Mouse (Mus musculus): Measurements from ENCODE around the gene Slc35e4.
"Not testable (repeated sequence)": the region's sequence is repeated elsewhere in the genome, so short reads cannot be mapped to it uniquely, and the experiment has no call there.

Gene Slc35e4

DNA sequence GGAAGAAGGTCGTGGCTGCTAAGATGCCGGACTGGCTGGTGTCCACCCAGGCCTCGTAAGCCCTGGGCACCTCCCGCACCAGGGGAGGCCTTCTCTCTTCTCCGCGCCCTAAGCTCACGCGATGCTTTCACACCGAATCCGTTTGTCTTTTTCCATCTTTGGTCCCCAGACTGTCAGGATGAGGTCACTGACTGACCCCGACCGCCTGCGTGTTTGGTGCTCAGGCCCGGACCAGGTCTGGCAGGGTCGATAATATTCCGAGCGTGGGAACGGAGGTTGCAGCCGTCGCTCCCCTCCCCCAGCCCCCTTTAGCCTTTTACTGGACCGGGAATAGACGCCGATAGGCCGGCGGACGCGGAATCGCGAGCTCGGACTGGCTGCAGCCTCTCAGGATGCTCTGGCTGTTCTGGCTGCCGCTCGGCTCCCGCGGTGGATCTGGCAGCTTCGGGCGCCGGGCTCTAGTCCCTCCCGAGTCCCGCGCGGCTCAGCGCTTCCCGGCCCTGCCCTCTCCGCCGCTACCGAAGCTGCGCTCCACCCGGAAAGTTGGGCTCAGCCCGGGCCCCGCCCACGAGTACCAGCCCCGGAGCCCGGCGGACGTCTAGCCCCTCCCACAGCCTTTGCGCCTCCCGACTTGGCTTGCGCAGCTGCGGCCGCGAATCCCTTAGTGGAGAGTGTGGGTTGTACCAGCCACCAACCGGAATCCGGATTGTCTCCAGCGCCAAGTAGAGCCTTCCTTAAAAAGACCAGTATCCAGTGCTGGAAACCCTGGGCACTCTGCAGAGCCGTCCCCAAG lies 952 bp downstream of the Slc35e4 start:
- DNase-seq = peak; percentile 91

DNA sequence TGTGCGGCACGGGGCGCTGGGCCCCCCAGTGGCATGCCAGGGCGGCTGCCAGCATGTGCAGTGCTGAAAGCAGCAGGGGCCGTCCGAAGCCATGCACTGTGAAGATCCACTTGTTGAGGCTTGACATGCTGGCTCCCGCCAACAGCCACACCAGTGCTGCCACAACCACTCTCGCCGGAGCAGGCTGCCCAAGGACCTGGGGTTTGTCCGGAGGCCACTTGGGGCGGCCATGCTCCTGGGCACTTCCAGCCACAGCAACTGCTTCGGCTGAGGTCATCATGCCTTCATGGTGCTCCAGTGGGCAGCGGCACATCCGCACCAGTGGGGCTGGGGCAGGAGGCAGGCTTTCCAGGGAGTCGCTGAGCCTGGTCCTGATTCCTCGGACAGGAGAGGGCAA lies 1.6 kb downstream of the Slc35e4 start:
- DNase-seq = peak; percentile 62

DNA sequence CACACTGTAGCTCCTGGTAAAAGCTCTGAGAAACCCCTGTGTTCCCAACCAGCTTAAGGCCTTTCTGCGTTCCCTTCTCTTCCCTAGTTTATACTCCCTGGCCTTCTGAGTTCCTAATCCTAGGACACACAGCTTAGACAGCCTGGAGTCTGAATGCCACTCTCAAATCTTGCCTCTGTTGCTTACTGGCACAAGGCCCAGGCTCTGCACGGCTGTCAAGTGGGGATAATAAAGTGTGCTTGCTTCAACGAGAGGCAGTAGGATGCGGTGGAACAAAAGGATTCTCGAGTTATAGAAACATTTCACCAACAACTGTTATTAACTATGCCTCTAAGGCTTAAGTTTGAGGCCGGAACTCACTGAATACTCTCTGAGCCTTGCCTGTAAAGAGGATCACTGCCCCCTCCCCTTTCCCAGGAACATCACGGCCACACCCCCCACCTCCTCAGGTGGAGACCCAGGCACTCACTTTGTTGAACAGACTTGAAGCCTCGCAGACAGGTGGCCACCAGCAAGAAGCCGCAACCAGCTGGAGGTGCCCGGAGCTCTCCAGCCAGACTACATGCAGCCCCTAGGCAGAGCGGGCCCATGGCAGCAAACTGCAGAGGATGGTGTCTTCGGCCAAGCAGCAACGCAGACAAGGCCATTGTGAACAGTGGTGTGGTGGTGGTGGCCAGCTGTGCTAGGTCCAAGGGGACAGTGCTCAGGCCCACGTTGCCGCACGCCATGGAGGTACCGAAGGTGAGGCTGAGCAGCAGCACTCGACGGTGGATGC lies 2.2 kb downstream of the Slc35e4 start:
- peak; percentile 62 for DNase-seq

DNA sequence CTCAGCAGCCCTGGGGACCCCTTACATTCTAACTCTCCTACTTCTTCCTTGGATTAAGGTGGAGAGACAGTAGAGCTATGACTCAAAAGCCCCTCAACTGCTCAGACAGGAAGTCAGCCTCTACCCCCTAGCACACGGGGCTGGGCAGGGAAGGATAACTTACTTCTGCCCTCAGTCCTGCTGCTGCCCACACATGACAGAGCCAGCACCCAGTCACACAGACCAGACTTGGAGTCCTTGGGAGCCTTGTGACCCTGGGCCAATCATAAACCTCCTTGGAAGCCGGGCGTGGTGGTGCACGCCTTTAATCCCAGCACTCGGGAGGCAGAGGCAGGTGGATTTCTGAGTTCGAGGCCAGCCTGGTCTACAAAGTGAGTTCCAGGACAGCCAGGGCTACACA lies 3.0 kb downstream of the Slc35e4 start:
- DNase-seq = not testable (repeated sequence)

DNA sequence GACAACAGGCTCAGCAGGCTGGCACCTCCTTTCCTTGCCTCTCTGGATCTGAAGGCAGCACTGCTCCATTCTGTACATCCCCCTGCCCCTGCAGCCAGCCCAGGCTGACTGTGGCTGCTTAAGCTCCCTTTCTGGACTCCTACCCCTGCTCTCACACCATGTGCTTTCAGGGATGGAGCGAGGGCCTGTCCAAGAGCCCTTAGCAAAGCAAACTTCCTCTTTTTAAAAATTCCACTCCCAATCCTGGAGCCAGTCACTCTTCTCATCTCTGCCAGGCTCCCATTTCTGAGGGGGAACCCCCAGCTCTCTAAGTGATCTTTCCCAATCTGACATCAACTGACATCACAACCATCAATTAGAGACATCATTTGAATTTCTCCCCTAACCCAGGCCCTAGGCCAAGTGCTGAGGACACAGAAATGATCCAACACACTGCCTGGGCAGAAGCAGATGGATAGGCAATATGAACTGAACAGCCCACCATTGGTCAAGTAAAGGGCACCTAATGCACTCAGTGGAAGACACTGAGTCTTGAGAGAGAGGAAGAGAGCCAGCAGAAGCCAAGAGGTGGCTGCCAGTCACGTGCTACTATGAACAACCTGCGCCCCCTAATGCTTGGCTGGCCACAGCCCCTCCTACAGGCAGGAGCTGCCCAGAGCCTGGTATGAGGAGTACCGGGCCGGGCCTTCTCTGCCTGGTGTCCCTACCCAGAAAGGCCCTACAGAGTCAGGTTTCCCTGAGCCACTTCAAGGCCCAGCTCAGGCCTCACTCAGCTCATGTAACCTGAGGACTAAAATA lies 3.8 kb downstream of the Slc35e4 start:
- DNase-seq = no peak

DNA sequence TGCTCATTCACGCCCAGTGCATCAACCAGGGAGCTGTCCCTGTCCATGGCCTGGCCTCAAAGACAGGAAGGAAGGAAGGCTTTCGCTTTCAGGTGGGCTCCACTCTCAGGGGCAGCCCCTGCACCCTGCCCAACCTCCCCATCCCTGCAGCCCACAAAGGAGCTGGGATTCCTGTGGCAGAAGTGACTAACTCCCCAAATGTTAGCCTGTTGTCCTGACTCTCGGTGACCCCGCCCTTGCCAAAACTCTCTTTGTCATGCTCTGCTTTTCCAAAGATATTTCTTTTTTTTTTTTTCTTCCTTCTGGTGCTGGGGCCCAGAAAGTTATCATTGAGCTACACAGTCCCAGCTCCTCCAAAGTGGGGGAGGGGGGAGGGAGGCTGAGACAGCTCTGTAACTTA lies 5.2 kb downstream of the Slc35e4 start:
- DNase-seq = no peak

DNA sequence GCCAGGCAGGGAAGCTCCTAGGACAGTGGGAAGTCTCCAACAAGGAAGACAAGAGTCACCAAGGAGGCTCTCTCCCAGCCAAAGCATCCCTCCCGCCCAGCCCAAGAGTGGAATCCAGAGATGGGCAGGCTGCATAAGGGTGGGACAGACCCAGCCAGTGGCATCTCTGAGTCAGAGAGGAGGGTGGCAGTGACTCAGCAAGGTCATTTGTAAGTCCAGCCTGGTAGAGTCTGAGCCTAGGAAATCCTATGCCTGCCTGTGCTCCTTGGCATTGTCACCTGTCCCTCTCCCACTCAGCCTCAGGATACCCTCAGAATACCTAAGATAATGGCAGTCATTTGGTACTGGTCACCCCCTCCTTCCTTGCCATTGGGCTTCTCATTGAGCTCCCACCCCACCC lies 9.0 kb downstream of the Slc35e4 start:
- DNase-seq = no peak

DNA sequence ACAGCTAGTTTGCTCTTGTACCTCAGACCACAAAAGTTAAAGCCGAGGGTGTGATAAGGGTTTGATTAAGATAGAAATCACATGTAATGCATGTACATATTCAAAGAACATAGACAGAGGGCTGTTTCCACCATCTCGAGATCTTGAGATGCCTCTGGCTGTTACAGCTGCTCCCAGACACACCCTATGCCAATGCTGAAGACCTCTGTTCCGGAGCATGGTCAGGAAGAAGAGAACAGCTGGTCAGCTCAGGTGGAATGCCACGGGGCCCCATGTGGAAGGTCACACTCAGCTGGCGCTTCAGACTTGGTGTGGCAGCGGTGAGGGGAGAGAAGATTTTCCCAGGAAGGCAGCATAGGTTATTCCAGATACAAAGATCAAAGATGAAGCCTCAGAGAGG lies 9.8 kb downstream of the Slc35e4 start:
- DNase-seq = no peak

DNA sequence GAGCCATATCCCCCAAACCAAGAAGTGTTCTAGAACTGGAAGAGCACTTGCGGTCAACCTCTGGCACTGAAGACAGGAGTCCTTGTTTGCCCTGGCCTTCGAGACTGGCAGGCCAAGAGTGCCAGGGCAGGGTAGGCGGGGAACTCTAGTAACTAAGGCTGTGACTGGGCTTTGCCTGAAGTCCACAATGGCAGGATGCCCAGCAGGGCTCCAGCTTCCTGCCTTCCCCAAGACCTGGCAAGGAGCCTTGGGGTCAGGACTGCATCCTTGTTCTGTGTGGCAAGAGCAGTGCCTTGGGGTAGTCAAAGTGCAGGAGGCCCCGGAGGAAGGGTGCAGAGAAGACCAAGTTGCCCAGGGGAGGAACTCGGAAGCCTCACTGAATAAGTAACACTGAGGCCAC lies 11.4 kb downstream of the Slc35e4 start:
- DNase-seq = no peak

DNA sequence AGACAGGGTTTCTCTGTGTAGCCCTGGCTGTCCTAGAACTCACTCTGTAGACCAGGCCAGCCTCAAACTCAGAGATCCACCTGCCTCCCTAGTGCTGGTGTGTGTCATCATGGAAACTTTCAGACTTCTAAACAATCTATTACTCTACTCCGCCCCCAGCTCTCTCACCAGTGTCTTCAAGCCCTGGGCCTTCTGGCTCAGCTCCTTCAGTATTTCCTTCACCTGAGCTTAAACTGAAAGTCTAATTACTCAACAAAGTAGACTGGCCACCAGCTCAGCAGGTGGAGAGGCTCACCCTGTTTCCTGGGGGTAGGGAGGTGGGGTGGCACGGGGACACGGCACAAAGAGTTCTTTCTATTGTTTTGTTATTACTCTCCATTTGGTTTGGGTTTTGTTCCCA lies 11.9 kb downstream of the Slc35e4 start:
- no peak for DNase-seq

DNA sequence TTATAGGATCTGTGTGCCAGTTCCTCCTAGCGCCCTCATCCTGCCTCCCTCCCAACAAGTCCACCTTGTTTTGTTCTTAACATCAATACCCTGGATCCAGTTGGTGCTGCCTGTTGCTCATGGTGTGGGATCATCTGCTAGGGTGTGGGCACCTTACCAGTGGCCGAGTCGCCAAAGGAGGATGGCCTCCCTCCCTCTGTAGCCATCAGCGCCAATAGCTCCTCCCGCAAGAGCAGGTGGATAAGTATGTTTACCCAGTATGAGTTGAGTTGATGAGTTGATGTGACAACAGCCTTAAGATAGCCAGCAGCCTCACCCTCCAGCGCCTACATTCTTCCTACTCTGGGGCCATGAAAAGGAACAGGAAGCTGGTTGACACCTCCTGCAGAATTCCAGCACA lies 14.2 kb downstream of the Slc35e4 start:
- DNase-seq = no peak

DNA sequence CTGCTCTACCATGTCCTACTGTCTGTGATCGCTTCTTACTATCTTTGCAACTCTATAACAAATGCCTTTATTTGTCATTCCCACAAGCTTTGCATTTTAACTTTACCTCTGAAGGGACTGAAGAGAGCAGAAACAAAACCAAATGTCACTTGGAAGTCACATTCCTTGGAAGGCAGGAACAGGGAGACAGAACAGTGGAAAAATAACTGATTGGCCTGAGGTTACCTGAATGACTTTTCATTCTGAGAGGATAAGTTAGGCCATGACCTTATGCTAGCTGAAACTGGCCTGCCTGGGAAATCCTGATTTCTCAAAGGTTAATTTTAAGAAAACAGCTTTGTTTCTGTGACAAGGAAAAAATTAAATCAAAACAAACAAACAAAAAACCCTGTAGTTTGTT lies 18.5 kb downstream of the Slc35e4 start:
- DNase-seq = no peak

DNA sequence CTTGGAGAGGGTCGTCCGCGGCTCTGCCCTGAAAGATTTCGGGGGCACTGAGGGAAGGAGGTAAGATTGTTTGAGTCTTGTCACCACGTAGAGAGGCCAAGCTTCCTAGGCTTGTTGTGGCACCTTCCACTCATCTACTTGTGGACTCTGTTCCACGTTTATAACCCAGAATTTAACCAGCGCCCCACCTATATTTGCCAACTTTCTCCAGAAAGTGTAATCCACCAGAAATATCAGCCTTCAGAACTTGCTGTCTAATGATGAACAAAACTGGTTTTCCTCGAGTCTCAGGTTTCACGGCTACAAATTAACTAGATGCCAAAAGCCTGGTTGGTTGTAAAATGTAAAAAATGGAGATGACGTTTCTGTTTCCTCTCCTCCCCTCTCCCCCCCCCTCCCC lies 19.0 kb downstream of the Slc35e4 start:
- no peak for DNase-seq

DNA sequence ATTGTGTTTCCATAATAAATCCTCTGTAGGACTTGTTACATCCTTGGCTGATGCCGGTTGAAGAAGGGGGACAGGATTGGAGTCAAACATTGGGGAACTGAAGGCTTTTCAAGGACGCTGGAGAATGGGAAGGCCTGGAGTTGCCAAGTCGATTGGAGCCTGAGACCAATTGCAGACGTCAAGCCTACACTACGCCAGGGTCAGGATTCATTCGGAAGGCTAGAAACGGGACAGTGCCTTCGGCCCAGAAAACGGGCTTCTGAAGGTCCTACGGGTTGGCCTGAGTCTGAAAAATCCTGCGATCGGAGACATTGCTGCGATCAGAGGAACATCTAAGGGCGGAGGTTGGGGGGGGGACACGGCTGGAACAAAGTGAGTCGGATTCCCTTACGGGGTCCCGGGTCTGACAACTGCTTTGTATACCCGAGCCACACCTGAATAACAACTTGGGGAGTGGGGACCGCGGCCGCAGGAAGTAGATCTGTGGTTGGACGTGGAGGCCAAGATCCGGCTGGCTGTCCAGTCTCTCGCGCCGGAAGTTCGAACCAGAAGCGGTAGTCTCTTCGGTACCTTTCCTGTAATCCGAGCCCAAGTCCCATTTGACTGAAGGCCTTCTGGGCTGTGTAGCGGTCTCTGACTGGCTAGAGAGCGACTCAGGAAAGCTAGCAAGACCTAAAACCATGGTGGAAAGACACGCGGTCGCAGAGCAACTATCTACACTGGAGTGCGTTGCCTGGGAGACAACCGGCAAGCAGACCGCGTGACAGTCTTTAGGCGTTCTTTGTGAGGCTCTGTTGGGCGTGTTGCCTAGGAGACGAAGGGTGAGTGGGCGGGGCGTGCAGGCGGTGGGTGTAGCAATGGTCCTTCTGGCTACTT lies 19.8 kb downstream of the Slc35e4 start, which contains the start of the genes 4921536K21Rik and Dusp18:
TSS of gene 4921536K21Rik (minus strand) at position 693 of the 876 bp plus-strand sequence.
TSS of gene Dusp18 (plus strand) at position 835 of the 876 bp plus-strand sequence.
- peak; percentile 66 for DNase-seq

DNA sequence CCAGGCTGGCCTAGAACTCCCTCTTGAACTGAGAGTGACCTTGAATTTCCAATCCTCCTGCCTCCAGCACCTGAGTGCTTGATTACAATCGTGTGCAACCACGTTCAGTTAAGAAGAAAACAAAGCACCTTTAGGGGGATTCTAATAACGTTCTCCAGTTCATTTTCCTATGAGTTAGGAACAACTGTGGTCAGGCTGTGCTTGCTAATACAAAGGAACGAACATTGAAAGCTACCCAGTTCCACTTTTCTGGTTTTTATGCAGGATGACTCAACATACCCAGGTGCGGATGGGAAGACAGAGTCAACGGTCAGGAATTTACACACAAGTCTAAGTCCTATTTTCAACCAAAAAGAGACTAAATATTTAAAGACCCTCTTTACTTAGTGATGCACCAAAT lies 20.5 kb downstream of the Slc35e4 start:
- DNase-seq = no peak

DNA sequence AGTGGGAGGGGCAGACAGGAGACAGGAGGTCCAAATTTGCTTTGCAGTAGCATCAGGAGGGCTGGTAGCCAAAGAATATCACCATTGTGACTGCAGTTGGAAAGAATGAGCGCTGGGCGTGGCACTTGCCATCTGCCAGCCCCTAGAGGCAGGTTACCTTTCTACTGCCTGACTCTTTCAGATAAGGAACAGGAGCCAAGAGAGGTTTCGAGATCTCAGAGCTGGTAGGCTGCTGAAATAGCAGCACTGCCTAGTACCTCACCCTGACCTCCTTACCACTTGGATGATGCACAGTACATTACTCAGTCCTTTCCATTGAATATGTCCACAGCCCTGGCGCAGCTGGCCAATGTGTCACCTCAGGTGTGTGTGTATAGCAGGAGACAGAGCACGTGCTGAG lies 27.1 kb downstream of the Slc35e4 start:
- DNase-seq = no peak

DNA sequence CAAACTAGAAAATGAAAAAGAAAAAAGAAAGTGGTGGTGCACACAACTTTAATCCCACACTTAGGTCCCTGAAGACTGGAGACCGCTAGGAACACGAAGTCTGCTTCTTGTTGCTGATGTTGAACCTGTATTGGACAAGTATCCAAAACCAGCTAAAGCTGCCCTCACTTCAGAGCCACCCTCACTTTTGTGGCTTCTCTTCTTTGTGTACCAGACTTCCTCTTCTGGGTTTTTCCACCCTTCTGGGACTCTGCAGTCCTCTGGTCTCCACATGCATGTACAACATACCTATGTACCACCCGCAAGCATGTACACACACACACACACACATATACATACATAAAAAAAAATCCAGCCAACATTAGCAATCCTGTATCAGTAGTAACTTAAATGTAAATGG lies 30.8 kb downstream of the Slc35e4 start:
- DNase-seq = no peak

DNA sequence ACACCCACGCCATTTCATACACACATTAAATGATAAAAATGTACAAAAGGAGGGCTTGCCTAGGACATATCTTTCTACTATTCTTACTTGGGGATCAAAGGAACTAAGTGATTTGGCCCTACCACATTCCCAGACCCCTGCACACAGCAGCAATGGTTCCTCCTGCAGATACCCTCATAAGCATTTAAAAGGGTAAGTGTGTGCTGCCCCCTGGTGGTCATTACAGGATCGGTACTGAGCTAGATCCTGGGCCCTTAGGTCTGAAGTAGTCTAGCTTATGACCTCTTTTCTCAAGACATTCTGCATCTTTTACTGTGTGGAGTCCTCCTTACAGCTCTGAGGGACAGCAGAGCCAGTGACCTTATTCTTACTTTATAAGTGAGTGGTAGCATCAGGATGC lies 34.6 kb downstream of the Slc35e4 start:
- DNase-seq = peak; percentile 90

DNA sequence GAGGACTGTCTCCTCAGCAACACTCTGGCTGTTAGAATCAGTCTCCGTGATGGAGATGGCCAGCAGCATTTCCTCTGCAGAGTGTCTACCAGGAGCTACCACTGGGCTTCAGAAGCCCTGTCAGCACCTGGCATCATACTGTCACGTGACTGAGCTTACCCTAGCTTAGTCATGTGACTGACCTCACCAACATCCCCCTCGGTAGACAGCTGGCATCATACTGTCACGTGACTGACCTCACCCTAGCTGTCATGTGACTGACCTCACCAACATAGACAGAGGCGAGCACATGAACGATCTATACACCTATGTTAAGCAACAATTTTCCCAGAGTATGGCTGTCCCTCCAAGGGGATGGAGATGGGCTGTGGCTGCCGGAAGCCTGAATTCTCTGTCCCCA lies 35.8 kb downstream of the Slc35e4 start:
- DNase-seq = no peak

DNA sequence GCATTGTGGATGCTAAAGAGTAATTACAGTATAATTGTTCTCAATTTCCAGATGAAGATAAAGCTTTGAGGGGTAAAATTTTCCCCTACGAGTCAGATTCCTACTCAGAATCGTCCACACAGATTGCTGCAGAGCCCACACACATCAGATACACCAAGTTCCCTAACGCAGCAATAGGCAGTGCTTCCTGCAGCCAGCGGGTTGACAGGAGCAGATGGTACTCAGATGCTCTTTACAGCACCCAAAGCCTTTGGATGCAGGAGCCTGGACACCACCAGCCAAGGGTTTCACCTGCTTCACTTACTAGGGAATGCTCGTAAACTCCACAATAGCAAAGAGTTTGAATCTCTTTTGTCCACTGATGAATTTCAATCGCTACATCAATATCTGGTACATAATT lies 38.0 kb downstream of the Slc35e4 start:
- DNase-seq = peak; percentile 66

DNA sequence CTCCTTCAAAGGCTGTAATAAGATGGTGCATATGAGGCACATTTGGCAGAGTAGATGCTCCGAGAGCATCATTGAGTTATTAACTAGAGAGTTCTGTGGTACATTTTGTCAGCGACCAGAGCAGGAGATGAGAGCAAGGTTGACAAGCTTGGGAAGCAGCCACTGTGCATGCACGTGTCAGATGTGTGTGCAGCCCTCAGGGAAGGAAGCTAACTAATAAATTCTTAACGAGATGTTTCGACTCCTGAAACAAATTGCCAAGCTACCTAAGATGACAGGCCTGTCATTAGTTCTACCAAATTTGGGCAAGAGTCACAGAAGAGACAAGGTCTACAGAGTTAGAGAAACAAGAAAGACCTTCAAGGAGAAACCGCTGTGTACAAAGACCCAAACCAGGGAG lies 50.1 kb downstream of the Slc35e4 start:
- no peak for DNase-seq

DNA sequence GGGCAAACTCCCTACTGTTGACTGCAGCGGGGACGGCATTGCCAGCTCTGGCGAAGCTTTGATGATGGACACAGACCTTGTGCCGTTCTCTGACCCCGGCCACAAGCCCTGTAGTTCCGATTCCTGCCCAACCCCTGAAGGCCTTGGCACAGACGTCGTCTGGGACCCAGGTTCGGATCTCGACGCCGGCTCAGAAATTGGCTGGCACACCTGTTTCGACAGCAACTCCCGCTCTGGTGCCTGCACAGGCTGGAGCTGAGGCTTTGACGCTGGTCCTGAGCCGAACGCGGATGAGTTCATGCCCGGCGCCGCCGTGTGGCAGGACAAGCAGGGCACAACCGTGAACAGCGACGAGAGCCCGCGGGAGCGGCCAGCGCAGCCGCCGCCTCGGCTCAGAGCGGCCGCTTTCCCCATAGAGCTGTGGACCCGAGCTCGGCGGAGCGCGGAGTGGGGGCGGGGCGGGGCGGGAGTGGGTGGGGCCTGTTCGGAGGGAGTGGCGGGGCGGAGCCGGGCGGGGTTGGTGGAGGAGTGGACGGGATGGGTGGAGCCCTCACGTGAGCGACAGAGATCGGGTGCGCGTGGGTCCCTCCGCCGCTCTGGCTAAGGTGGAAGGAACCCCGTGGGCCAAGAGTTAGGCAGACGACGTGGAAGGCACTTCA lies 50.9 kb downstream of the Slc35e4 start, which contains the start of gene Osbp2:
TSS of gene Osbp2 (minus strand) at position 450 of the 659 bp plus-strand sequence.
- peak; percentile 91 for DNase-seq
